Mouse (Mus musculus): ENCODE data around the gene Wfdc3.

DNA sequence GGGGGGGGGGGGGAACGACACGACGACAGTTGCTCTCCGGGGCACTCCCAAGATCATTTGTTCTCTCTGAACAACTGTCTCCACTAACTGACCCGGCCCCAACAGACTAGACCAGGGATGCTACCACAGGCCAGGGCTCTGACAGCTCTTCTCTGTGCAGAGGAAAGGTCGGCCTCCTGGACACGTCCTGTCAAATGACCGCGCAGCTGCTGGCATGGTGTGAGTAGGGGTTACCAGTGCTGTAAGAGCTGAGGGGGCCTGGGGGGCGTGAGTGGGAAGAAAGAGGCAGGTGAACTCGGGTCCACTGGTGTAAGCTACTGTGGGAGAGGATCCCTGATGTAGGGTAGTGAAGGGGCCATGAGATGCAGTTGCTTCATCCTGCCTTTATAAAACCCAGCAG is 12.1 kb upstream of the Wfdc3 start:
- no peak for TF ChIP-seq CTCF (IDR thresholded peaks at IDR 0.05; ENCODE audit: insufficient read depth, low read depth, low read length)
- TF ChIP-seq POLR2A (IDR thresholded peaks at IDR 0.05; ENCODE audit: insufficient read depth, low read depth, low read length), result no peak
